Mouse (Mus musculus) lung, adult 2 months (tissue): ENCODE measurements at regions not wholly inside any gene's neighbourhood (a gene's known extent, or its start where the extent isn't known, plus 50 kb on each side); places are given as distances from the start of the nearest gene placed in this dataset.

Experiments used
- DNase-seq: peaks from one replicate; pipeline ENCODE4 v3.0.0; 2022
- H3K4me1 ChIP-seq: fragments of 200-500 bp; 2 replicates; pipeline ENCODE4 v1.6.1; 2011; ENCODE audit warnings: low read length; ENCODE audit not compliant: control insufficient read depth, insufficient read depth
- H3K4me3 ChIP-seq: fragments of 200-500 bp; replicated peaks from 2 replicates; pipeline ENCODE3; 2011; ENCODE audit warnings: low read depth, mild to moderate bottlenecking, control low read depth, low read length; ENCODE audit errors: extremely low read depth
- CTCF ChIP-seq: fragments of 200-500 bp; IDR thresholded peaks from 2 replicates; pipeline ENCODE4 v1.5.1; 2011; ENCODE audit warnings: mild to moderate bottlenecking, low read length, control low read depth; ENCODE audit not compliant: insufficient read depth
- POLR2A ChIP-seq: fragments of 200-500 bp; IDR thresholded peaks from 2 replicates; pipeline ENCODE4 v1.6.1; 2011; ENCODE audit warnings: low read depth, mild to moderate bottlenecking, control low read depth, low read length, borderline replicate concordance; ENCODE audit errors: extremely low read depth
- WGBS: fragments of 180-500 bp; shearing (Covaris S2); methylation state at CpG from one replicate; pipeline ENCODE4 v1.1.7; 2018; 5-methylcytosine and 5-hydroxymethylcytosine counted together

- 82% methylated on average over 3 of the region's 3 CpGs for WGBS
- no peaks in the 10 kb centered on the region for H3K4me1 ChIP-seq
- no peak for DNase-seq
- TF ChIP-seq CTCF (no peak), POLR2A (no peak)
- no peak overlapping the region for H3K4me3 ChIP-seq
Measured at GRCm38 (mm10) chr5:133821273-133821672, 278.2 kb upstream of the Castor2 start.

GRCm38 (mm10) chr5:133815462-133815861 lies 284.0 kb upstream of the Castor2 start:
- TF ChIP-seq CTCF (no peak), POLR2A (no peak)
- WGBS, result 77% methylated on average over 5 of the region's 5 CpGs
- no peak for DNase-seq
- H3K4me3 ChIP-seq, result no peak overlapping the region
- H3K4me1 ChIP-seq, result no peaks in the 10 kb centered on the region

GRCm38 (mm10) chr5:133814436-133814835 lies 285.1 kb upstream of the Castor2 start:
- WGBS, result 68% methylated on average over 6 of the region's 6 CpGs
- no peak for DNase-seq
- no peak for TF ChIP-seq CTCF
- no peak for TF ChIP-seq POLR2A
- Histone ChIP-seq H3K4me3 (no peak overlapping the region), H3K4me1 (no peaks in the 10 kb centered on the region)

GRCm38 (mm10) chr5:133812216-133812615 lies 287.3 kb upstream of the Castor2 start:
- DNase-seq, result no peak
- 45% methylated on average over 6 of the region's 6 CpGs for WGBS
- Histone ChIP-seq H3K4me3 (no peak overlapping the region), H3K4me1 (no peaks in the 10 kb centered on the region)
- no peak for TF ChIP-seq POLR2A
- no peak for TF ChIP-seq CTCF

GRCm38 (mm10) chr5:133806891-133807290 lies 292.6 kb upstream of the Castor2 start:
- DNase-seq, result no peak
- Histone ChIP-seq H3K4me3 (no peak overlapping the region), H3K4me1 (no peaks in the 10 kb centered on the region)
- WGBS, result 54% methylated on average over 7 of the region's 7 CpGs
- TF ChIP-seq POLR2A, result no peak
- no peak for TF ChIP-seq CTCF

- WGBS, result 64% methylated on average over 3 of the region's 3 CpGs
- no peak for DNase-seq
- no peak for TF ChIP-seq POLR2A
- TF ChIP-seq CTCF, result 0 out of 2 replicates have a peak, but pooled peaks have one; percentile 1
- H3K4me3 ChIP-seq, result no peak overlapping the region
- no peaks in the 10 kb centered on the region for H3K4me1 ChIP-seq
Measured at GRCm38 (mm10) chr5:133802001-133802400, 297.5 kb upstream of the Castor2 start.

GRCm38 (mm10) chr5:133795638-133796037 lies 303.9 kb upstream of the Castor2 start:
- Histone ChIP-seq H3K4me1 (no peaks in the 10 kb centered on the region), H3K4me3 (no peak overlapping the region)
- WGBS, result 30% methylated on average over 3 of the region's 3 CpGs
- no peak for DNase-seq
- TF ChIP-seq CTCF (peak; percentile 36; the same call in 1 of the 2 replicates), POLR2A (no peak)

- 61% methylated on average over 6 of the region's 6 CpGs for WGBS
- no peak for DNase-seq
- no peak overlapping the region for H3K4me3 ChIP-seq
- H3K4me1 ChIP-seq, result no peaks in the 10 kb centered on the region
- TF ChIP-seq POLR2A (no peak), CTCF (no peak)
Measured at GRCm38 (mm10) chr5:133790726-133791125, 308.8 kb upstream of the Castor2 start.

GRCm38 (mm10) chr5:133788006-133788405 lies 311.5 kb upstream of the Castor2 start:
- no peak overlapping the region for H3K4me3 ChIP-seq
- no peak for TF ChIP-seq CTCF
- TF ChIP-seq POLR2A, result no peak
- H3K4me1 ChIP-seq, result no peaks in the 10 kb centered on the region
- WGBS, result 92% methylated on average over 8 of the region's 8 CpGs
- no peak for DNase-seq

- Histone ChIP-seq H3K4me3 (no peak overlapping the region), H3K4me1 (no peaks in the 10 kb centered on the region)
- TF ChIP-seq POLR2A (no peak), CTCF (no peak)
- 71% methylated on average over 7 of the region's 7 CpGs for WGBS
- no peak for DNase-seq
Measured at GRCm38 (mm10) chr5:133787491-133787890, 312.0 kb upstream of the Castor2 start.
